Mouse (Mus musculus) hindbrain, embryonic 16.5 days (tissue): ENCODE measurements around the gene Chrna4. TPM values are rescaled to one million over a fixed set of nuclear protein-coding genes. Genes with fewer than 3 reads are reported as not detected.

ENCODE experiments used
- ATAC-seq: fragments of 200-750 bp; cut with Nextera tagmentation; 2 replicates; pipeline ENCODE4 v1.8.0; 2017; ENCODE audit warnings: moderate TSS enrichment, moderate library complexity
- H3K27ac ChIP-seq: fragments of 300-500 bp; sonication (generic); 2 replicates; pipeline ENCODE4 v1.5.1; 2014; ENCODE audit warnings: low read depth, mild to moderate bottlenecking, control low read depth, low read length, moderate library complexity
- H3K27me3 ChIP-seq: fragments of 300-500 bp; sonication (generic); replicated peaks from 2 replicates; pipeline ENCODE4 v1.6.1; 2014; ENCODE audit warnings: low read length; ENCODE audit not compliant: control insufficient read depth, insufficient read depth
- H3K36me3 ChIP-seq: fragments of 300-500 bp; sonication (generic); 2 replicates; pipeline ENCODE4 v1.6.1; 2014; ENCODE audit warnings: mild to moderate bottlenecking, low read length, moderate library complexity, mixed read lengths; ENCODE audit not compliant: control insufficient read depth, insufficient read depth
- H3K4me1 ChIP-seq: fragments of 300-500 bp; sonication (generic); 2 replicates; pipeline ENCODE4 v1.6.1; 2014; ENCODE audit warnings: low read depth, low read length; ENCODE audit not compliant: control insufficient read depth, insufficient read depth
- H3K4me2 ChIP-seq: fragments of 300-500 bp; sonication (generic); 2 replicates; pipeline ENCODE4 v1.6.1; 2014; ENCODE audit warnings: mild to moderate bottlenecking, low read length, control low read depth, moderate library complexity
- H3K4me3 ChIP-seq: fragments of 300-500 bp; sonication (generic); 2 replicates; pipeline ENCODE4 v1.5.1; 2014; ENCODE audit warnings: mild to moderate bottlenecking, low read length, control low read depth, moderate library complexity
- H3K9ac ChIP-seq: fragments of 300-500 bp; sonication (generic); 2 replicates; pipeline ENCODE4 v1.6.1; 2014; ENCODE audit warnings: low read depth, mild to moderate bottlenecking, control low read depth, low read length, moderate library complexity
- H3K9me3 ChIP-seq: fragments of 300-500 bp; sonication (generic); 2 replicates; pipeline ENCODE4 v1.6.1; 2014; ENCODE audit warnings: mild to moderate bottlenecking, low read length, moderate library complexity; ENCODE audit not compliant: control insufficient read depth
- WGBS: fragments of 180-500 bp; shearing (Covaris S2); extraction: QIAGEN DNeasy Blood & Tissue Kit; methylation state at CpG from one replicate; pipeline ENCODE4 v1.1.7; 2014; 5-methylcytosine and 5-hydroxymethylcytosine counted together
- polyA plus RNA-seq: library from polyadenylated mRNA; unstranded; fragments of >200 nt; fragmentation: Nextera tagmentation; extraction: Ambion mirVana; gene quantifications from 2 replicates; pipeline ENCODE4 v1.2.1, GENCODE M21; 2015

The Chrna4 gene
- polyA plus RNA-seq, 1 experiment from 2014 or later, result 40.4 TPM

- 87% methylated on average over 1 of the region's 1 CpGs for WGBS
- no peaks in the 10 kb centered on the region for H3K36me3 ChIP-seq
These were observed 54.4 kb downstream of the Chrna4 start for GRCm38 (mm10) chr2:180988948-180989347.

GRCm38 (mm10) chr2:180988347-180988913 lies 54.9 kb downstream of the Chrna4 start:
- Histone ChIP-seq H3K27ac (no peak overlapping the region), H3K9me3 (no peaks in the 10 kb centered on the region)

More at GRCm38 (mm10) chr2:180988948-180989347, 54.4 kb downstream of the Chrna4 start:
- H3K4me1 ChIP-seq, result no peaks in the 10 kb centered on the region; the same call in 1 of the 2 replicates
- no peak overlapping the region for H3K27ac ChIP-seq
- no peaks in the 10 kb centered on the region for H3K9me3 ChIP-seq
- no peak overlapping the region for H3K4me2 ChIP-seq
- H3K4me3 ChIP-seq, result no peak overlapping the region
- no peaks in the 10 kb centered on the region for H3K27me3 ChIP-seq
- no peak for ATAC-seq
- H3K9ac ChIP-seq, result no peak overlapping the region

GRCm38 (mm10) chr2:180987432-180988030 lies 55.8 kb downstream of the Chrna4 start:
- Histone ChIP-seq H3K27me3 (no peaks in the 10 kb centered on the region), H3K9me3 (no peaks in the 10 kb centered on the region), H3K4me1 (no peaks in the 10 kb centered on the region; the same call in 1 of the 2 replicates), H3K36me3 (no peaks in the 10 kb centered on the region), H3K27ac (no peak overlapping the region), H3K4me2 (no peak overlapping the region), H3K4me3 (no peak overlapping the region), H3K9ac (no peak overlapping the region)
- 27% methylated on average over 5 of the region's 5 CpGs for WGBS
- peak; percentile 51; the same call in 1 of the 2 replicates for ATAC-seq

More at GRCm38 (mm10) chr2:180988347-180988913, 54.9 kb downstream of the Chrna4 start:
- WGBS, result 36% methylated on average over 3 of the region's 3 CpGs
- H3K36me3 ChIP-seq, result no peaks in the 10 kb centered on the region
- no peak overlapping the region for H3K4me3 ChIP-seq
- H3K9ac ChIP-seq, result no peak overlapping the region
- H3K4me1 ChIP-seq, result no peaks in the 10 kb centered on the region; the same call in 1 of the 2 replicates
- no peak for ATAC-seq
- H3K4me2 ChIP-seq, result no peak overlapping the region
- no peaks in the 10 kb centered on the region for H3K27me3 ChIP-seq

- Histone ChIP-seq H3K9ac (no peak overlapping the region), H3K4me2 (no peak overlapping the region), H3K4me3 (no peak overlapping the region), H3K36me3 (peaks cover 3% of the 10 kb centered on the region), H3K9me3 (no peaks in the 10 kb centered on the region), H3K27ac (no peak overlapping the region), H3K4me1 (no peaks in the 10 kb centered on the region; the same call in 1 of the 2 replicates), H3K27me3 (no peaks in the 10 kb centered on the region)
- WGBS, result 57% methylated on average over 1 of the region's 1 CpGs
- no peak for ATAC-seq
These were observed 56.3 kb downstream of the Chrna4 start for GRCm38 (mm10) chr2:180987001-180987400.

GRCm38 (mm10) chr2:180986449-180986848 lies 56.9 kb downstream of the Chrna4 start, which contains the start of gene Col20a1:
Gene Col20a1 (plus strand): TSS chr2:180986535.
- Histone ChIP-seq H3K4me1 (no peaks in the 10 kb centered on the region; the same call in 1 of the 2 replicates), H3K27ac (no peak within 1 kb of the TSS), H3K4me3 (no peak within 1 kb of the TSS), H3K4me2 (no peak within 1 kb of the TSS), H3K9ac (no peak within 1 kb of the TSS), H3K36me3 (peaks cover 9% of the 10 kb centered on the region), H3K27me3 (no peaks in the 10 kb centered on the region), H3K9me3 (no peaks in the 10 kb centered on the region)
- no peak for ATAC-seq
- WGBS, result 51% methylated on average over 2 of the region's 2 CpGs

GRCm38 (mm10) chr2:180985635-180986034 lies 57.7 kb downstream of the Chrna4 start:
- ATAC-seq, result no peak
- Histone ChIP-seq H3K27ac (no peak overlapping the region), H3K9ac (no peak overlapping the region), H3K4me1 (no peaks in the 10 kb centered on the region; the same call in 1 of the 2 replicates), H3K27me3 (no peaks in the 10 kb centered on the region), H3K36me3 (peaks cover 14% of the 10 kb centered on the region), H3K4me2 (no peak overlapping the region), H3K9me3 (no peaks in the 10 kb centered on the region), H3K4me3 (no peak overlapping the region)
- 69% methylated on average over 2 of the region's 2 CpGs for WGBS

- Histone ChIP-seq H3K4me1 (no peaks in the 10 kb centered on the region), H3K9ac (no peak overlapping the region), H3K9me3 (no peaks in the 10 kb centered on the region), H3K36me3 (peaks cover 54% of the 10 kb centered on the region), H3K27me3 (no peaks in the 10 kb centered on the region), H3K4me3 (no peak overlapping the region), H3K27ac (no peak overlapping the region), H3K4me2 (no peak overlapping the region)
- WGBS, result 82% methylated on average over 6 of the region's 6 CpGs
- ATAC-seq, result no peak
These were observed 62.2 kb downstream of the Chrna4 start for GRCm38 (mm10) chr2:180981133-180981532.

Other genes starting within 250 kb of the Chrna4 start
- 12.0 and 33.7 TPM in 2 replicates for gene Ythdf1, start 122.6 kb downstream of the Chrna4 start, polyA plus RNA-seq
- gene Birc7, start 114.5 kb downstream of the Chrna4 start, polyA plus RNA-seq, result 0.13 and 0.26 TPM in 2 replicates
- gene Nkain4, start 88.8 kb downstream of the Chrna4 start, polyA plus RNA-seq, result 106 and 107 TPM in 2 replicates
- gene Arfgap1, start 76.3 kb downstream of the Chrna4 start, polyA plus RNA-seq, result 121 and 123 TPM in 2 replicates
- 0.04 and 0.27 TPM in 2 replicates for gene Col20a1, start 57.0 kb downstream of the Chrna4 start, polyA plus RNA-seq
- 41.4 and 47.3 TPM in 2 replicates for gene Kcnq2, start 91.8 kb upstream of the Chrna4 start, polyA plus RNA-seq
- 5.4 and 9.7 TPM in 2 replicates for gene Eef1a2, start 113.5 kb upstream of the Chrna4 start, polyA plus RNA-seq
- gene Ppdpf, start 143.7 kb upstream of the Chrna4 start, polyA plus RNA-seq, result 380 and 389 TPM in 2 replicates
- not detected in 2 replicates for gene Ptk6, start 159.2 kb upstream of the Chrna4 start, polyA plus RNA-seq
- 0.21 and 0.35 TPM in 2 replicates for gene Srms, start 169.6 kb upstream of the Chrna4 start, polyA plus RNA-seq
- gene Fndc11, start 176.5 kb upstream of the Chrna4 start, polyA plus RNA-seq, result 0.26 TPM in 2 replicates
- 0.37 and 0.44 TPM in 2 replicates for gene Helz2, start 198.5 kb upstream of the Chrna4 start, polyA plus RNA-seq
- 13.0 and 15.6 TPM in 2 replicates for gene Gmeb2, start 244.5 kb upstream of the Chrna4 start, polyA plus RNA-seq